Mouse (Mus musculus) spleen, adult 2 months (tissue): Measurements from ENCODE around the gene Gm14326.
"Not testable (repeated sequence)": the region's sequence is repeated elsewhere in the genome, so short reads cannot be mapped to it uniquely, and the experiment has no call there.

Source experiments
- CTCF ChIP-seq: fragments of 200-500 bp; IDR thresholded peaks from 2 replicates; pipeline ENCODE4 v1.5.1; 2011; ENCODE audit warnings: mild to moderate bottlenecking, inconsistent platforms; ENCODE audit not compliant: insufficient read depth, insufficient read length, insufficient replicate concordance; ENCODE audit errors: extremely low read depth
- POLR2A ChIP-seq: fragments of 200-500 bp; IDR thresholded peaks from 2 replicates; pipeline ENCODE4 v1.6.1; 2011; ENCODE audit warnings: low read depth, low read length, inconsistent platforms

DNA sequence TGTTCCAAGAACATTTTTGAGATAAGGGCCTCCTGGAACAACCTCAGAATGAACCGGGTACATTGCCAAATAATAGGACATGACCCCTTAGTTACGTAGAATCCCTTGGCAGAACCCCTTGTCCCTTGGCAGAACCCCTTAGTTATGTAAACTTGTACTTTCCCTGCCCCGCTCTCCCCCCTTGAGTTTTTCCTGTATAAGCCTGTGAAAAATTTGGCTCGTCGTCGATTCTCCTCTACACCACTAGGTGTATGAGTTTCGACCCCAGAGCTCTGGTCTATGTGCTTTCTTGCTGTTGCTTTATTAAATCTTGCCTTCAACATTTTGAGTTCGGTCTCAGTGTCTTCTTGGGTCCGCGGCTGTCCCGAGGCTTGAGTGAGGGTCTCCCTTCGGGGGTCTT is 53.8 kb downstream of the Gm14326 start:
- TF ChIP-seq POLR2A, CTCF: not testable (repeated sequence)
